Mouse (Mus musculus) erythroid progenitor cell, adult 5-6 weeks (primary cell): ENCODE results near the gene Acad12. TPM values are rescaled to one million over a fixed set of nuclear protein-coding genes. Genes with fewer than 3 reads are reported as not detected.

Experiments
- ATAC-seq: replicated peaks from 2 replicates; pipeline ENCODE4 v1.8.0; 2016; ENCODE audit warnings: moderate number of reproducible peaks, mild to moderate bottlenecking, moderate TSS enrichment, inconsistent platforms; ENCODE audit not compliant: poor library complexity, low FRiP score, severe bottlenecking
- total RNA-seq, 2 experiments: library from RNA; stranded (forward) in 1 of 2; stranded (reverse) in 1 of 2; fragments of 150-400 nt in 1 of 2; fragments of 186-747, 209-891 nt in 1 of 2; gene quantifications; 2 replicates each; pipeline versions ENCODE4 v1.2.3 to v1.2.4; 2015 to 2017; ENCODE audit warnings: low replicate concordance in 2 of 2

The Acad12 gene
- total RNA-seq, 2 experiments from 2014 or later, result 0.23 to 0.42 TPM

DNA sequence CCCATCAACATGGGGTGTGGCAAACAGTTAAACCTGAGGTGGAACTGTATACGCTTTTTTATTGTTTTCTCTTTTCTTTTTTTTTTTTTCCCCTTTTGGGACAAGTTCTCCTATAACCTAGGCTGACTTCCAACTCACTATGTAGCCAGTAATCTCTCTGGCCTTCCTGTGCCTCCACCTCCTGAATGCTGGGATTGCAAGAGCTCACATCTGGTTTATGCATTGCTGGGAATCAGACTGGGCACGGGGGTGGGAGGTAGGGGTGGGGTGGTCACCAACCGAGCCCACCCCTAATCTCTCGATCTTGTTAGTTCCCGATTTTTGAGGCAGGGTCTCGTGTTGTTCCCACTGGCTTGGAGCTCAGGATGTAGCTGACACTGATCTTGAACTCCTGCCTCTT is 28.8 kb downstream of the Acad12 start:
- ATAC-seq, result no peak

DNA sequence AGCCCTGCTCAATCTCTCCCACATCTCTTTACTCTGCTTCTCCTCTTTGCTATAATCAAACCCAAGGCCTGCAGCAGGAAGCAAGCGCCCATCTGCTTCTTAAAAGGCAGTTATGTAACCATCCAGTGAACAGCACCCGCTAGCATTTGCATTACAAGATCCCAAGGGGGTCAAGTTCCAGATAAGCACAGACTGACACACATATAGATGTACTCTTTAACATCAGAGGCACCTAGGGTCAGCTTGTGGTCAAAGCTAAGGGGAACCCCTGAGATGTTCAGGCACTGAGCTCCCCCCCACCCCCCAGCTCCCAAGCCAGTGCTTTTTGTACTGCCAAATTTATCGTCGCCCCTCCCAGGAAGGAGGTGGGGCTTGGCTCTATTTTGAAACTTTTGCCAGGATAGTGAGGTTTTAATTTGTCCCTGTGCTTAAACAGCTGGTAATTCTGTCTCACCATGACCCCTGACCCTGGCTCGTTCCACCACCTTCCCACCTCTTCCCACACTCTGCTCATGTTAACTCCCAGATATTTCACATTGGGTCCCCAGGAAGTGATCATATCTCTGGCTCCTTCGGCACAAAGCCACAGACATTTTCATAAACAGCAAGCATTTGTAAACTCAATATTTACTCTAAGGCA is 32.2 kb downstream of the Acad12 start:
- ATAC-seq, result 0 out of 2 replicates have a peak, but pooled peaks have one; percentile 23

DNA sequence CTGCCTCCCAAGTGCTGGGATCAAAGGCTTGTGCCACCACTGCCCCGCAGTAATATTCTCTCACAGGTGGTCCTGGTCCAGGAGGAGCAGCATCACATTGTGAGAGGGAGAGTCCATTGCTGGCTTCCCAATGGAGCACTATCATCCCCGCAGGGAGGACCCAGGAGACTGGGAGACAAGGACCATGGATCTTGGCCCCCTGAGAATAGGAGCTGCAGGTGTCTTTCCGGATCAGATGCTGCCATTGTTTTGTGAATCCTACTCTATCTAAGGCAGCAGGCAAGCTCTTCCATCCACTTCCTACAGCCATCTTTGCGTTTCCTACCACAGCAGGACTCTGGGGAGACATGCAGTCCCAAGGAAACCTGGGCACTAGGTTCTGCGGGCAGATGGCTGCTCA is 33.0 kb downstream of the Acad12 start:
- ATAC-seq, result no peak

- no peak for ATAC-seq
These were observed 33.7 kb downstream of the Acad12 start for GRCm38 (mm10) chr5:121585005-121585404.

DNA sequence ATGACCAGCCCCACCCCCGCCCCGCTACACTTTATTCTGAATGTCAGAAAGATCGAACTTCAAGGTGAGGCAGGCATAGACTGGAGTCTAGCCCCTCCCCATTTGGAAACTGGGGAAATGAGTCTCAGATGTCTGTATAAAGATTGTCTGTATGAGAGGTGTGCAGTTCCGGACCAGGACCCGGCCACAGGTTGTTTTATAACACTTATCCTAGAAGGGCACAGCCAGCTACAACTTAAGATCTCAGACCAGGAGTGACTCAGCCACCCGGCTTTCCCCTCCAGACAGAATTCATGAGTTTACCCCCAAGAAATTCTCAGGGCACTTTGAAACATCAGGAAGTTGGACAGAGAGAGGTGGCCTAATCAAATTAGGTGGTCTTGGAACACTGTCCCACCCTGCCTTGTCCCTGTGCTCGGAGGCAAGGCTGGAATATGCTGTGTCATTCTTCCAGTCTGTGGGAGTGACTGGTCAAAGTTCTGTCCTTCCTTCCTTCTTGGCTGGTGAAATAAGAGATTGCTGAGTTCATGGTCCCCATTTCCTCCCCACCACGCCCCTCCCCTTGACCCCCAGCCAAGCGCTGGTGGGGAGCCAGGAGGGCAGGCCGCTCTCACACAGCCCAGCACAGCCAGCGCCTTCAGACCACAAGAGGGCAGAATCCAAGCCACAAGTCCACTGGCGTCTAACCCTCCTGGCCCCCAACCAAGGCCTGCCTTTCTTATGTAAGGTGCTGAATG is 34.8 kb downstream of the Acad12 start:
- peak; percentile 62 for ATAC-seq

DNA sequence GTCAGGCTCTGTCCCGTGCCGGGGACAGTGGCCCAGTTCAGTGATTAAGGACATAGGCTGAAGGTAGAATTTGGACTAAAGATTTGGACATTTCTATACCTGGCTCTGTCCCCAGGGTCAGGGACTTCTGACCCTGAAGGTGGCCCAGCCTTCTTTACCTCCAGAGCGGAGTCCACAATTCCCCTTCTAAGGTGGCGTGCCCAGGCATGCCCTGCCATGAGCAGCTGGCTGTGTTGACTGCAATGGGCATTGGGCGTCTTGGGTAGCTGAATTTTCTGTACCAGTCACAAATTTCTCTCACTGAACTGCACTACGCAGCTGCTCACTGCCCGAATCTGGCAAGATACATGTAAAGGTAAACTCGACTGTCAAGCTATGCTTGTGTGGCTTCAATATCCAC is 36.8 kb downstream of the Acad12 start:
- no peak for ATAC-seq

GRCm38 (mm10) chr5:121576927-121577488 is 41.7 kb downstream of the Acad12 start:
- ATAC-seq, result no peak

DNA sequence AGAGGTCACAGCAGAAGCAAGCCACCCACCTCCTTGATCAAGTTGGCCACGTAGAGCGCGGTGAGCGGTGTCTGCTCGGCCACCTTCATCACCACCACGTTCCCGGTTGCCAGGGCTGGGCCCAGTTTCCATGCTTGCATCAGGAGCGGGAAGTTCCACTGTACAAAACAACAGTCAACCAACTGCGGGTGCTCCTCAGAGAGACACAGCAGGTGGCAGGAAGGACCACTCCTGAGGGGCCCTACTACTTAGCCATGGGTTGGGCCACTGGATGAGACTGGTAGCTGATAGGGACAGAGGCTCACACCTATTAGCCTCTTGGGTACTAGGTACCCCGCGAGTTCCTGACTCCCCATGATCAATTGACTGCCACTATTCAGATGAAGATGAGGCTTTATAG is 42.9 kb downstream of the Acad12 start:
- no peak for ATAC-seq

GRCm38 (mm10) chr5:121574145-121574544 is 44.6 kb downstream of the Acad12 start:
- no peak for ATAC-seq

DNA sequence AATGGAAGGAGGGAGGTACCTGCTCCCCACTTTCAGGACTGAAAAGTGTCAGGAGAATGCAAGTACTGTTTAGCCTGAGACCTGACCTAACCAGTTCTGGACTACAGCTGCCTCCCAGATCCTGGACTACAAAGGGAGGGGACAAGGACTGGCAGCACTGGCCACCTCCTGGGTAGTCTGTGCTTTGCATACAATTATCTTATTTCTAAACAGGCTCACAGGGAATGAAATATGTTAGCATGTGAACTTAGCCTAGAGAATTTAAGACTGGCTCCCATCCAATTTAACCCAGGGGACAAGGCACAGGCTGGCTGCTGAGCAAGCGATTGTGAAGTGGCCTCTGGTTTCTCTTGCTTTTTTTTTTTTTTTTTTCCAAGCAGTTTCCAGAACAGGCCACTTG is 48.0 kb downstream of the Acad12 start:
- no peak for ATAC-seq

- no peak for ATAC-seq
These were observed 48.8 kb downstream of the Acad12 start for GRCm38 (mm10) chr5:121569881-121570420.

DNA sequence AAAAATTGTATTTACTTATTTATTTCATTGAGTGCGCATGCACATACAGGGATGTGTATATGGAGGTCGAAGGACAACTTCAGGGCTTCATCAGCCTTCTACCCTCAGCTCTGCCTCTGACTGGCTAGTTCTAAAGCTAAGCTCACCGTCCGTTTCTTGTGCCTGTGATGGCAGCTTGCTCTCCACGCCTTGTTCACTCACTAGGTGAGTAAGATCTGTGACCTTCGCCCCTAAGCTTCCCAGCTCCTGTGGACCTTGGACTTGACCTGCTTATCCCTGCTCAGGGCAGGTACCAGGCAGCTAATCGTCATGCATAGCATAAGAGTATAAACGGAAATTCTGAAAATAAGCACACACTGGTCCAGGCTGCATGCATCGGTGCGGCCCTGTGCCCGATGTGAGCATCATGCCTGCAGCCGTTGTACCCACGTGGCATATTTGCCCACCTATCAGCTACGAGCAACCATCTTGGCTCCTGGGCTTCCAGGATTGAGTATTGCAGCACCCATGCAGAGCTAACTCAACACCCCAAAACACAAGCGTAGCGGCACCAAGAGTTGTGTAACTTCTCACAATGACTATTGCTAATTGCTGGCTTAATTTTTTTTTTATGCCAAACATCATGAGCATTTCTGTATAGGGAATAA is 52.6 kb downstream of the Acad12 start:
- no peak for ATAC-seq

- peak; percentile 67; the same call in 1 of the 2 replicates for ATAC-seq
These were observed 54.3 kb downstream of the Acad12 start for GRCm38 (mm10) chr5:121564468-121564895.

- no peak for ATAC-seq
These were observed 56.3 kb downstream of the Acad12 start for GRCm38 (mm10) chr5:121562436-121562835.

GRCm38 (mm10) chr5:121549196-121549595 is 69.5 kb downstream of the Acad12 start:
- no peak for ATAC-seq

- 0 out of 2 replicates have a peak, but pooled peaks have one; percentile 26 for ATAC-seq
These were observed 71.7 kb downstream of the Acad12 start for GRCm38 (mm10) chr5:121547084-121547483.
